Mouse (Mus musculus): ENCODE measurements around the gene AU022252. TPM values are rescaled to one million over a fixed set of nuclear protein-coding genes. Genes with fewer than 3 reads are reported as not detected.
A peak's percentile ranks its signal among the peaks of the same experiment; 100 is the strongest.

Gene AU022252
- total and polyA plus RNA-seq, 2 experiments from 2014 or later: 22.7 to 23.2 TPM

DNA sequence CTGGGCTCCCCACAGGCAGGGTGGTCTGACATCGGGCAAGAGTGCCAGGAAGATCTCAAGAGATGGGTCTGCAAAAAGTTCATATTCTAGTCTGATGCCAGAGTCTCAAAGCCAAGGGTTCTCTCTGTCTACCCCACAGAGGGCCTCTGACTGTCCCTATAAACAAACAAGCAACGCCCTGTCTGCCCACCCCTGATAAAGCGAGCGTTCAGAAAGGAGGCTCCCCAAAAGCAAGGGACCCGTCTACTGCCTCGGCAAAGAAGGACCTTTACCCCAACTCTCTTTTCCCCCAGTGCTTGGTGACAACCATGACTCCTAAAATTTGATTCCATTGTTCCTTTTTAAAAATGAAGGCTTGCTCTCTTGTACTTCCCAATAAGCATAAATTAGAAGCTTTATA, 42.6 kb downstream of the AU022252 start, which contains the start of gene Ermap:
Ermap (minus strand) TSS at position 148 of the 400 bp plus-strand sequence.
- no peak for ATAC-seq
- no peak for TF ChIP-seq CTCF (IDR thresholded peaks at IDR 0.05; ENCODE audit: low read depth)
- H3K9ac ChIP-seq: no peak within 1 kb of the TSS
- H3K4me1 ChIP-seq (ENCODE audit: insufficient read depth): no peaks in the 10 kb centered on the region
- H3K9me3 ChIP-seq (ENCODE audit: low read length): no peaks in the 10 kb centered on the region
- H3K36me3 ChIP-seq (ENCODE audit: insufficient read depth): no peaks in the 10 kb centered on the region
- H3K4me3 ChIP-seq (ENCODE audit: low read depth, low read length): no peak within 1 kb of the TSS
- H3K4me2 ChIP-seq (ENCODE audit: low read depth): no peak within 1 kb of the TSS
- WGBS: 75% methylated on average over 6 of the region's 6 CpGs
- H3K27ac ChIP-seq (ENCODE audit: low read depth, low read length): no peak within 1 kb of the TSS
- H3K27me3 ChIP-seq (ENCODE audit: insufficient read depth, low read length): no peaks in the 10 kb centered on the region
- no peak for DNase-seq

DNA sequence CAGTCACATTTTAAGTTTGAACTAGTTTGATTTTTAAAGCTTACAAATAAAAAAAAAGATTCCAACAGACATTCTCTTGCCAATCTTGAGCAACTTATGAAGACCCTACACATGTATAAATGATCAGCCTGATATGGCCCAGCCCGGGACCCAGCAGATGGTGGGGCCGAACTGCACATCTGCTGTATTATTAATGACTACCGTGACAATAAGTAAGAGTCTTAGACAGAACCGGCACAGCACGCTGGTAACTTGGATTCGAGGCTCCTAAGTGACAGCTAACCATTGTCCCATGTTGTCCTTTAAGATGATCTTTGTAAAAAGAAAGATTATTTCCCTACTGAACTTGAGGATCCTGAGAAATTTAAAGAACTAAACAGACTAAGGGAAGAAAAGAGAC, 43.1 kb downstream of the AU022252 start:
- Histone ChIP-seq H3K36me3 (ENCODE audit: insufficient read depth) (no peaks in the 10 kb centered on the region), H3K4me2 (ENCODE audit: low read depth) (no peak overlapping the region), H3K27ac (ENCODE audit: low read depth, low read length) (no peak overlapping the region), H3K4me1 (ENCODE audit: insufficient read depth) (no peaks in the 10 kb centered on the region), H3K9me3 (ENCODE audit: low read length) (no peaks in the 10 kb centered on the region), H3K27me3 (ENCODE audit: insufficient read depth, low read length) (no peaks in the 10 kb centered on the region), H3K9ac (no peak overlapping the region), H3K4me3 (ENCODE audit: low read depth, low read length) (no peak overlapping the region)
- ATAC-seq (no peak), DNase-seq (no peak)
- TF ChIP-seq CTCF (IDR thresholded peaks at IDR 0.05; ENCODE audit: low read depth): no peak
- WGBS: 65% methylated on average over 6 of the region's 6 CpGs

DNA sequence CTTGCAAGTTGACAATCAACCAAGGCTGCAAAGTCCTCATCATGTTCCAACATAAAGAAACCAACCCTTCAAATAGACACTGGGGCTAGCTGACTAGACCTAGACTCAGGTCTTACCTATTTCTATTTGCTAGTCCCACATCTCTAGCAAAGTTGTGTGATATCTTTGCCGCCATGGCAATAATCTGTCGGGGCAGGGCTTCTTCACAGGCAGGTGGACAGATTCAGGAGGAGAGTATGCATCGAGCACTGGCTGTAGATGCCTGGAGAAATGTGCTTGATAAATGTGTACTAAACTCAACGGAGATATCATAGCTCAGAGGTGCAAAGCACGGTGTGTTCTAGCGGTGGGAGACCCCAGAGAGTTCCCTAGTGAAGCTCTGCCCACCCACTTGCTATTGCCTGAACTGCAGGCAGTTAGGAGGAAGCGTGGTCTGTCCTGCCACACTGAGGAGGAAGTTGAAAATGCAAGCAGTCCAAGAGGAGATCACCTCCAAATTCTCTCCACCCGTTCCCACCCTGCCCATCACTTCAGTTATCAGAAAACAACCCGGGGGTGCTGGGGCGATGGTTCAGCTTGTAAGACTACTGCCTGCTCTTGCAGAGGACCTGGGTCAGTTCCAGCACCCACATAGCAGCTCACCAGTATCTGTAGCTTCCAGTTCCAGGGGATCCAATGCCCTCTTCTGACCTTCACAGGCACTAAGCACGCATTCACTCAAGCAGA, 44.3 kb downstream of the AU022252 start:
- no peaks in the 10 kb centered on the region for H3K4me1 ChIP-seq (ENCODE audit: insufficient read depth)
- no peaks in the 10 kb centered on the region for H3K27me3 ChIP-seq (ENCODE audit: insufficient read depth, low read length)
- no peaks in the 10 kb centered on the region for H3K9me3 ChIP-seq (ENCODE audit: low read length)
- H3K4me3 ChIP-seq (ENCODE audit: low read depth, low read length): no peak overlapping the region
- no peak overlapping the region for H3K27ac ChIP-seq (ENCODE audit: low read depth, low read length)
- WGBS: 60% methylated on average over 11 of the region's 11 CpGs
- TF ChIP-seq CTCF (IDR thresholded peaks at IDR 0.05; ENCODE audit: low read depth): peak; percentile 54
- no peak overlapping the region for H3K9ac ChIP-seq
- no peak for DNase-seq
- H3K4me2 ChIP-seq (ENCODE audit: low read depth): no peak overlapping the region
- H3K36me3 ChIP-seq (ENCODE audit: insufficient read depth): no peaks in the 10 kb centered on the region
- peak; percentile 36; the same call in 1 of the 2 replicates for ATAC-seq

DNA sequence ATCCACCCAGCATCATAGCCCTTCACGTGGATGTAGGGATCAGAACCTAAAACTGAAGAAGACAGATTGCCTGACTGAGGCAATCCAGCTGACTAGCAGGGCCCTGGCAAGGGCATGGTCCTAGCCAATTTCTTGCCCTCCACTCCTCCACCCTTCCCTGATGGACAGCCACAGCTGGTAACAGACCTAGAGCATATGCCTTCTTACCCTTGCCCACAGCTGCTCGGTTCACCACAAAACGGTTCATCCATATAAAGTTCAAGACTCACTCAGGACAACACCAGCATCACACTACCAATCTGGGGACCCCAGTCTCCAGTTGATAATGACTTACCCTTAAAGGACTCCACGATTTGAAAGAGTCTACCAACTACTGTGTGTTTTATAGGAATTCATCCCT, 46.7 kb downstream of the AU022252 start:
- Histone ChIP-seq H3K4me1 (ENCODE audit: insufficient read depth) (no peaks in the 10 kb centered on the region), H3K36me3 (ENCODE audit: insufficient read depth) (no peaks in the 10 kb centered on the region), H3K4me3 (ENCODE audit: low read depth, low read length) (no peak overlapping the region), H3K9me3 (ENCODE audit: low read length) (no peaks in the 10 kb centered on the region), H3K27me3 (ENCODE audit: insufficient read depth, low read length) (no peaks in the 10 kb centered on the region), H3K4me2 (ENCODE audit: low read depth) (no peak overlapping the region), H3K27ac (ENCODE audit: low read depth, low read length) (no peak overlapping the region), H3K9ac (no peak overlapping the region)
- DNase-seq: no peak
- ATAC-seq: no peak
- no peak for TF ChIP-seq CTCF (IDR thresholded peaks at IDR 0.05; ENCODE audit: low read depth)
- WGBS: 84% methylated on average over 4 of the region's 4 CpGs

DNA sequence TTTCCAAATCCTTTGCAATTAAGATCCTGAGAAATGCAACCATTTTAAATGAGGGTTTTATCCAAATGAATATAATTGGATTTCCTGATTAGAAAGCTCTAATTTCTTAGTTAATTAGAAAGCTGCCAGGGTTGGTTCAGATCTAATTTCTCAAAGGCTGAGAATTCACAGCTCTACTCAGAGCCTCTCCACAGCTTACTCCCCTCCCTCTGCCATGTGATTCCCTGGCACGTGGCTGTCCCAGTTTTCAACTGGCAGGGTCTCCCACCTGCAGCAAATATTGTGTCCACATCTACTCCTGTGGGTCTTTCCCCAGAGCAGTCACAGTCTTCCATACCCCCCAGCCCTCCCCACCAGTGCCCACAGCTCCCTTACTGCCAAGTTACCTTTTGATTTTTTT, 49.0 kb downstream of the AU022252 start:
- no peak for ATAC-seq
- Histone ChIP-seq H3K27ac (ENCODE audit: low read depth, low read length) (no peak overlapping the region), H3K27me3 (ENCODE audit: insufficient read depth, low read length) (no peaks in the 10 kb centered on the region), H3K4me3 (ENCODE audit: low read depth, low read length) (no peak overlapping the region), H3K9ac (no peak overlapping the region), H3K4me2 (ENCODE audit: low read depth) (no peak overlapping the region), H3K9me3 (ENCODE audit: low read length) (no peaks in the 10 kb centered on the region), H3K36me3 (ENCODE audit: insufficient read depth) (no peaks in the 10 kb centered on the region), H3K4me1 (ENCODE audit: insufficient read depth) (no peaks in the 10 kb centered on the region)
- DNase-seq: no peak
- no peak for TF ChIP-seq CTCF (IDR thresholded peaks at IDR 0.05; ENCODE audit: low read depth)
- 15% methylated on average over 1 of the region's 1 CpGs for WGBS

DNA sequence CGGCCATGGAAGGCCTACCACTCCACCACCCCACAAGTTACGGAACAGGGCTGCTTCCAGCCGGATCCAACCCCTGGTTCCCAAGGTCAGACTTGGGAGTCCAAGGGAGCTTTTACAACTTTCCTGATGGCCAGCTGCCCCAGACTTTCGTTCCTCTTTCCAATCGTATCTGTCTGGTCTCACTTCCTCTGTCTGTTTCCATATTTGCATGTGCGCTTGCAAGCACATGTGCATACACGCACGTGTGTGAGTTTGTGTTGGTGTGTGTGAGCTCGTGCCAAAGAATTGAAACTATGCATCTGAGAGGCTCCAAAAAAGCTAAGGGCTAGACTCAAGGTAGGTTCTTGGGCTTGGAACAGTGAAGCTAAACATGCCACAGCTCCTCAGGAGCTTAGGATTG, 51.1 kb downstream of the AU022252 start:
- no peaks in the 10 kb centered on the region for H3K27me3 ChIP-seq (ENCODE audit: insufficient read depth, low read length)
- no peak overlapping the region for H3K4me3 ChIP-seq (ENCODE audit: low read depth, low read length)
- no peak for TF ChIP-seq CTCF (IDR thresholded peaks at IDR 0.05; ENCODE audit: low read depth)
- 87% methylated on average over 9 of the region's 9 CpGs for WGBS
- no peak overlapping the region for H3K27ac ChIP-seq (ENCODE audit: low read depth, low read length)
- H3K4me2 ChIP-seq (ENCODE audit: low read depth): no peak overlapping the region
- no peak for ATAC-seq
- H3K4me1 ChIP-seq (ENCODE audit: insufficient read depth): no peaks in the 10 kb centered on the region
- no peaks in the 10 kb centered on the region for H3K36me3 ChIP-seq (ENCODE audit: insufficient read depth)
- no peaks in the 10 kb centered on the region for H3K9me3 ChIP-seq (ENCODE audit: low read length)
- H3K9ac ChIP-seq: no peak overlapping the region
- no peak for DNase-seq

DNA sequence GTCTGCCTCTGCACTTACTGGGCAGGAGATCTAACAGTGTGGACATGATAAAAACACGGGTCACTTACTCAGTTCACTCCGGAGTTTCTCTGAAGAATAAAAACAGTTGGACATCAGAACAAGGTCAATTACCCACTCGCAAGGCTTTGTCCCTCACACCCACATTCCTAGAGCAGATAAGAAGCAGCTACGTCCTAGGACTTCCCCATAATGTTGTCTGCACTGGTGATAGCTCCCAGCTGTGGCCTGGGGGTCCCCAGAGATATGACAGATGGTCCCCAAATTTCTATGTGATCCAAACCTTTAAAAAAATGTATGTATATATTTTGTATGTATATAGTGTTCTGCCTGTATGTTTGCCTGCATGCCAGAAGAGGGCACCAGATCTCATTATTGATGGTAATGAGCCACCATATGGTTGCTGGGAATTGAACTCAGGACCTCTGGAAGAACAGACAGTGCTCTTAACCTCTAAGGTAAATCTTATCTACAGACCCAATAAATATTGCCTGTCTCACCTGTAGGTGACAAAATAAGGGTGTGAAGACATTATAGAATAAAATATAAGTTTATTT, 52.3 kb downstream of the AU022252 start:
- Histone ChIP-seq H3K4me2 (ENCODE audit: low read depth) (no peak overlapping the region), H3K4me1 (ENCODE audit: insufficient read depth) (no peaks in the 10 kb centered on the region), H3K27ac (ENCODE audit: low read depth, low read length) (no peak overlapping the region), H3K9ac (no peak overlapping the region), H3K4me3 (ENCODE audit: low read depth, low read length) (no peak overlapping the region), H3K36me3 (ENCODE audit: insufficient read depth) (no peaks in the 10 kb centered on the region), H3K27me3 (ENCODE audit: insufficient read depth, low read length) (no peaks in the 10 kb centered on the region), H3K9me3 (ENCODE audit: low read length) (no peaks in the 10 kb centered on the region)
- TF ChIP-seq CTCF (IDR thresholded peaks at IDR 0.05; ENCODE audit: low read depth): peak; percentile 24; the same call in 1 of the 2 replicates
- DNase-seq: no peak
- 67% methylated on average over 4 of the region's 4 CpGs for WGBS
- no peak for ATAC-seq
